Mouse (Mus musculus) retina, postnatal 1 day (tissue): ENCODE results near the gene Arhgef10l.
A peak's percentile ranks its signal among the peaks of the same experiment; 100 is the strongest.

Experiments
- DNase-seq: peaks from one replicate; pipeline ENCODE4 v3.0.0-alpha.2; 2012

The Arhgef10l gene

GRCm38 (mm10) chr4:140513797-140514196, 152.0 kb downstream of the Arhgef10l start:
- DNase-seq, result no peak

- DNase-seq, result no peak
Measured at GRCm38 (mm10) chr4:140509856-140510255, 156.0 kb downstream of the Arhgef10l start.

GRCm38 (mm10) chr4:140507172-140507714, 158.6 kb downstream of the Arhgef10l start:
- peak; percentile 63 for DNase-seq

- DNase-seq, result no peak
Measured at GRCm38 (mm10) chr4:140505608-140506002, 160.2 kb downstream of the Arhgef10l start.

GRCm38 (mm10) chr4:140504921-140505607, 160.7 kb downstream of the Arhgef10l start:
- peak; percentile 79 for DNase-seq

- peak; percentile 85 for DNase-seq
Measured at GRCm38 (mm10) chr4:140504067-140504913, 161.5 kb downstream of the Arhgef10l start.

- no peak for DNase-seq
Measured at GRCm38 (mm10) chr4:140500766-140501165, 165.0 kb downstream of the Arhgef10l start.

- no peak for DNase-seq
Measured at GRCm38 (mm10) chr4:140499571-140499970, 166.2 kb downstream of the Arhgef10l start.

GRCm38 (mm10) chr4:140497169-140497568, 168.6 kb downstream of the Arhgef10l start:
- peak; percentile 63 for DNase-seq

- DNase-seq, result no peak
Measured at GRCm38 (mm10) chr4:140491555-140491954, 174.3 kb downstream of the Arhgef10l start.

- DNase-seq, result no peak
Measured at GRCm38 (mm10) chr4:140485442-140485841, 180.4 kb downstream of the Arhgef10l start.

- no peak for DNase-seq
Measured at GRCm38 (mm10) chr4:140483134-140483533, 182.7 kb downstream of the Arhgef10l start.

- DNase-seq, result peak; percentile 34
Measured at GRCm38 (mm10) chr4:140480369-140481067, 185.3 kb downstream of the Arhgef10l start.

- DNase-seq, result no peak
Measured at GRCm38 (mm10) chr4:140475194-140475593, 190.6 kb downstream of the Arhgef10l start.

GRCm38 (mm10) chr4:140469760-140470452, 195.9 kb downstream of the Arhgef10l start:
- DNase-seq, result peak; percentile 54

GRCm38 (mm10) chr4:140467254-140467791, 198.5 kb downstream of the Arhgef10l start:
- no peak for DNase-seq
